ENCODE assay signal across 9 mouse cellular contexts in genomic region chr4:114666238-114666978, GRCm38 (mm10).
DNase-seq lines count a peak whose midpoint lies in the region; ATAC-seq lines count a peak whose summit lies in the region.
"Had no signal": no experiment of that assay in that cellular context is flagged by ENCODE, and none has a peak within 500 bp of the region (broad histone marks: within the 10 kb centered on the region; RNA-seq: fewer than 3 reads in every experiment).

No protein-coding gene starts in this region.

- intact Hi-C loops in left cerebral cortex, postnatal 14 days (cut with DNase I): loop anchor here (5.0 kb wide), 1 partner anchor 246 kb away; no protein-coding TSS in a partner anchor

- H3K4me3 ChIP-seq in kidney, embryonic 14.5 days (ENCODE audit: low read length): peak overlapping the region; percentile 20
- peak overlapping the region; percentile 31 for H3K4me3 ChIP-seq in intestine, embryonic 16.5 days (ENCODE audit: low read length)
- H3K4me3 ChIP-seq in neural tube, embryonic 12.5 days: no peak overlapping the region; the same call in 1 of the 2 replicates

- 5% methylated on average over 41 of the region's 41 CpGs for WGBS in kidney, embryonic 14.5 days
- WGBS in intestine, embryonic 16.5 days: 10% methylated on average over 41 of the region's 41 CpGs
- WGBS in neural tube, embryonic 12.5 days: 2% methylated on average over 41 of the region's 41 CpGs

- no peaks in the 10 kb centered on the region for H3K9me3 ChIP-seq in kidney, embryonic 14.5 days (ENCODE audit: control insufficient read depth, low read length)
- no peaks in the 10 kb centered on the region for H3K9me3 ChIP-seq in intestine, embryonic 16.5 days (ENCODE audit: control insufficient read depth, low read length)
- H3K9me3 ChIP-seq in neural tube, embryonic 12.5 days: no peaks in the 10 kb centered on the region

- no peaks in the 10 kb centered on the region for H3K36me3 ChIP-seq in kidney, embryonic 14.5 days (ENCODE audit: control insufficient read depth, insufficient read depth, low read length)
- H3K36me3 ChIP-seq in intestine, embryonic 16.5 days (ENCODE audit: control insufficient read depth, insufficient read depth, low read length): no peaks in the 10 kb centered on the region
- H3K36me3 ChIP-seq in neural tube, embryonic 12.5 days: no peaks in the 10 kb centered on the region

- no peak overlapping the region for H3K27ac ChIP-seq in kidney, embryonic 14.5 days (ENCODE audit: low read depth, low read length)
- H3K27ac ChIP-seq in intestine, embryonic 16.5 days (ENCODE audit: low read length): no peak overlapping the region
- H3K27ac ChIP-seq in neural tube, embryonic 12.5 days: no peak overlapping the region

- H3K27me3 ChIP-seq in kidney, embryonic 14.5 days (ENCODE audit: control insufficient read depth, insufficient read depth, low read length): peaks cover 23% of the 10 kb centered on the region
- peaks cover 18% of the 10 kb centered on the region for H3K27me3 ChIP-seq in intestine, embryonic 16.5 days (replicated peaks; ENCODE audit: control insufficient read depth, insufficient read depth, low read length)
- H3K27me3 ChIP-seq in neural tube, embryonic 12.5 days (replicated peaks): peaks cover 47% of the 10 kb centered on the region
- H3K27me3 ChIP-seq: Patski had no signal

- peak overlapping the region; percentile 47; the same call in 1 of the 2 replicates for H3K9ac ChIP-seq in kidney, embryonic 14.5 days (ENCODE audit: low read depth, low read length)
- peak overlapping the region; percentile 25; the same call in 1 of the 2 replicates for H3K9ac ChIP-seq in intestine, embryonic 16.5 days (ENCODE audit: low read depth, low read length)
- no peak overlapping the region for H3K9ac ChIP-seq in neural tube, embryonic 12.5 days

- ATAC-seq in kidney, embryonic 14.5 days (ENCODE audit: low FRiP score, low TSS enrichment): peak; percentile 45
- peak; percentile 68 for ATAC-seq in intestine, embryonic 16.5 days
- ATAC-seq in neural tube, embryonic 12.5 days (ENCODE audit: low FRiP score, low read depth): peak; percentile 23
- no peak for ATAC-seq in cerebellum, adult (ENCODE audit: insufficient number of reproducible peaks, low FRiP score, low TSS enrichment)

- H3K4me2 ChIP-seq in kidney, embryonic 14.5 days (replicated peaks; ENCODE audit: low read depth, low read length): peak overlapping the region; percentile 44
- H3K4me2 ChIP-seq in intestine, embryonic 16.5 days (ENCODE audit: low read depth, low read length): peak overlapping the region; percentile 53
- peak overlapping the region; percentile 51 for H3K4me2 ChIP-seq in neural tube, embryonic 12.5 days (replicated peaks)

- no peak for DNase-seq in kidney, adult 9 months
- DNase-seq in embryo, embryonic 10.5 days (ENCODE audit: low spot score): peak; percentile 53
- DNase-seq in left cerebral cortex, postnatal 14 days (ENCODE audit: low spot score in 2 of 2): no peak
- DNase-seq in thymus, postnatal 10 days (ENCODE audit: low spot score in 2 of 2): no peak

- peaks cover 12% of the 10 kb centered on the region; the same call in 1 of the 2 replicates for H3K4me1 ChIP-seq in kidney, embryonic 14.5 days (ENCODE audit: control insufficient read depth, insufficient read depth, low read length)
- H3K4me1 ChIP-seq in intestine, embryonic 16.5 days (ENCODE audit: control insufficient read depth, insufficient read depth, low read length): peaks cover 12% of the 10 kb centered on the region
- H3K4me1 ChIP-seq in neural tube, embryonic 12.5 days: peaks cover 12% of the 10 kb centered on the region
